Mouse (Mus musculus): ENCODE data around the gene AL731706.1.
"Not testable (repeated sequence)": the region's sequence is repeated elsewhere in the genome, so short reads cannot be mapped to it uniquely, and the experiment has no call there.

Gene AL731706.1

DNA sequence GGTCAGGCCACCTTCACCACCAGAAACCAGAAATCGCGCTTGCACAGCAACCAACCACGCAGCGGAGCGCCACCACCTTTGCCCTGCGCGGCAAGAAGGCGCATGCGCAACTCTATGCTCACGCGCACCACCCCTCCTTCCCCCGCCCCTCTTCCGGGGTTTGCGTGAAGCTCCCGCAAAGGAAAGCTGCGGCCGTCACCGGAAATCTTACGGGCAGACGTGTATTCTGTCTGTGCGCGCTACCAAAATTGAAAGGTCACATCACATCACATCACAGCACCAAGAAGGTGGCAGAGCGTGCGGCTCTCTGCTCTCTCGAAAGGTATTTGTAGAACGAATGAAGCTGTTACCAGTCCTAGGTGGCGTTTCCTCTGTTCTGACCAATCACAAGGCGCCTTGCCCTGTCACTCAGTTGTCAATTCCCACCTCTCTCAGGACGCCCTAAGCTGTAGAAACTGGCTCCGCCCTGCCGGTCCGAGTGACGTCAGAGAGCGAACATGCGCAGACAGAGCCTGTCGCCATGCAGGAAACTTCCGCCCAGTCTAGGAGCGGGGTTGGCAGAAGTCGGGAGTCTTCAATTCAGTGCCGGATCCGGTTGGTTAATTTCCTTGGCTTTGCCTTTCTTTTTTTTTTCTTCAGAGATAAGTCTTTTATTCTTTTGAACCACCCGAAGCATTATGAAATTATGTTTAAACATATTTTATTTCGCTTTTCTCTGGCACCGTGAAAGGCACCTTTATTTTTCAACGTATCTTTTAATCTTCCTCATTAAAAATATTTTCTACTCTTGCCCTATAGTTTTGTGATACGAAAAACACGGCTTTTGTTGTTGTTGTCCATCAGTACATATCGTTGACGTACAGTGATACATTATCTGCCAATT, at the start of gene AL731706.1, which contains the start of the genes Slx4ip and Mkks:
Gene AL731706.1, minus strand, starts transcription at position 322 of the 883 bp plus-strand sequence.
Gene Slx4ip, plus strand, starts transcription at position 151 of the 883 bp plus-strand sequence.
Gene Mkks, minus strand, starts transcription at position 322 of the 883 bp plus-strand sequence.
- peak; percentile 98 to 99 for DNase-seq (ENCODE audit: low spot score in 2 of 2)

DNA sequence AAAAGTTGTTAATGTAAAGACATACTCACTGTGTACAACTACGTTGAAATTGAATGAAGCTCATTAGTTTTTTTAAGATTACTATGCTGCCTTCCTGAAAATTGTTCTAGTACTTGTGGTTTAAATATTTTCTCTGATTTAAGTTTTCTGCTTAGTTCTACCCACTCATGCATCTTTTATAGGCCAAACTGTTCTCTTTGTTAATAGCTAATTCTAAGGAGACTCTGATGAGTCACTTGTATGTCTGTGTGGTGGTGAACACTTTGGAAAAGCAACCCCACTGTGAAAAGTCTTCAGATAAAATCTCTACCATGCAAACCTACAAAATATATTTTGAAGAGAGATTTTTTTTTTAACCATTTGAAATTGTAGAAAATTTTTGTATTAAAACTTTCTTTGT, 47.1 kb upstream of the AL731706.1 start:
- no peak for DNase-seq (ENCODE audit: low spot score in 2 of 2)

DNA sequence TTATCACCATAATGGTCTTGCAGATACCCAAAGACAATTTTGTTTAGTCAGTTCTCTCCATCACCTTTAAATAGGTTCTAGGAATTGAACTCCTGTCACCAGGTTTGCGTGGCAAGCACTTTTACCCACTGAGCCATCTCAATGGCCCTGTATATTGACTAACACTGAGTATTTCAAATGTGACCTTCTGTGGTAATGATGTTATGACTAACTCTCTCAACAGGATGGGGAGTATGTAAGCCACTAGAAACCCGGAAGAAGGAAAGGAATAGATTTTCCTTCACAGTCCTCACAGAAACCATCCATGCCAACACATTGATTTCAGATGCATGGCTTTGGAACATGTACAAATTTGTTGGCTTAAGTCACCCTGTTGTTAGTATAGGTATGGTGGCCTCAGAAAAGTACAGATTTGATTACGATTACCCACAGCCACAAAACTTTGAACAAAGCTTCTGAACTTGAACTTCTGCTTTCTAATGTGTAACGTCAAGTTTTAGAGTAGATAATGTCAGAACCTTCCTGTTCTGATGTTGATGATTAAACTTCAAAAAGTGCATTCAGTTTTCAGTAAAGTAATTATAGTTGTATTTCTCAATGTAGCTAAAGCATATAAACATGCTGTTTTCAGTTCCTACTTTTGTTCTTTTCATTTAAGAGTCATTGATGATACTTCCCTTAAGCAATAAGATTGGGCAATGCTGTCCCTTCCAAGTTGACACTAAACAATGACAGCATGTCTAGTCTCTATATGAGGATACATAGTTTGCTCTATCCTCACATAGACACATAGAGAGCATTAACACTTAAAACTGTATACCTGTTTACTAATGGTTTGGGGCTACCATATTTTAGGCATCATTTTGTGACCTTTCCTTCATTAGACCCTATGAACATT, 45.5 kb upstream of the AL731706.1 start:
- no peak for DNase-seq (ENCODE audit: low spot score in 2 of 2)

DNA sequence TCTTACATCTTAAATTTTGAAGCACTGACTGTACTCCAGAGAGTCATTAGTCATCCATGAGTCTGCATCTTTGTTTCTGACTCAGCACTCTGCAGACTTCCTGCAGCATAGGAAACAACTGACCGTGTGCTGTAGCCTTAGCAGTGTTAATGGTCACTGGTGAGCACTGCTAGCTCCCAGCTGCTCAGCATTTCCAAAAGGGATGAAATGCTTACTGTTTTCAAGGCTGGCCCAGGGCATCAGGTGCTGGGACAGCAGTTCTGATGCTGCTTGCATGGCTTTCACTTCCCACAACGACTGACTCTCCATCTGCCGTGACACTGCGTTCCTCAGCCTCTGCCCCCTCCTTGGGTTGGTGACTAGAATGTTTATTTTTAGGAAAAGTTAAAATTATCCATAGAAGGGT, 29.8 kb upstream of the AL731706.1 start:
- peak; percentile 48 to 54 for DNase-seq (ENCODE audit: low spot score in 2 of 2)

DNA sequence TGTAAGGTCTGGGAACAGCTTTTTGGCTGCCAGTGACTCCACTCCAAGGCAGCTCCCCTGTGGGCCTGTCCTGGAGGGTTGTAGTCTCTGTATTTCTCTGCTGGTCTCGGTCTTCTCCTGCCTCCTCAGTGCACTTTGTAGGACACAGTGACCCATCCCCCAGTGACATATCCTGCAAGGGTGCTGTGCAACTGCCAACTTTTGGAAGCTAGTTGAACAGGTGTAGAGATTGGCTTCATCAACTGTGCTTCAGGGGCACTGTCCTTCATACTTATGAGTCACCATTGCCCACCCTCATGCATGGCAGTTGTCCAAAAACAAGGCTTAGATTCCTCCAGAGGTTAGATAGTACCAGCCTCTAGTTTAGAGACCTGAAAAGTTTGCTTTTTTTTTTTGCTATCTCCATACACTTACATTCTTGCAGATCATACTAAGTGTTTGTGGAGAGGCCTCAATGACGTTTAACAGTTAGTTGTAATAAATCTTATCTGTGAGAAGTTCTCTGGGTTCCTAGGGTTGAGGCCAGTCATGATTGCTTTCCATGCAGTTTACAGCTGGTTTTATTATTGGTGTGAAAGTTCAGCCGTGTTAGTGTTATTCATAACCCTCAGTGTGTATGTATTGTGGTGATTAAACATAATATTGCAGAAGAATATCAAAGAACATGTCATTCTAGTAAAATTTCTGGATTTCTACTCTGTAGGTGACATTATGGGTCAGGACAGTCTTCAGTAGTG, 29.2 kb upstream of the AL731706.1 start:
- no peak for DNase-seq (ENCODE audit: low spot score in 2 of 2)

DNA sequence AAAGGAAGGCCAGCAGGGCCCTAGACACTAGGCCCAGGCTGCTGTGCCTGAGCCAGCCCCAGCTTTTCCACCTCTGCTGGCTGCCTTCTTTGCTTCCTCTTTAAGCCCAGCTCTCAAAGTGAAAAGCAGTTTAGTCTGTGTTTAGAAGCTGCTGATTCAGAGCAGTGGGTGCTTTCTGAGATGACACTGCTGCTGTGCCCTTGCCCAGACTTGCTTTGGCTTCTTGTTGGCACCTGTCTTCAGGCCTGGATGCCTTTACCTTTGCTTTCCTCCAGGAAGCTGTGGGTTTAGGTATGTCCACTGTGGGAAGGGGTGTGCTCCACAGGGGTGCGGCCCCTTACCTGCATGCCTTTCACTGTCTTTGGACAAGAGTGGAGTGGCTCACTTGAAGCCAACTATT, 28.2 kb upstream of the AL731706.1 start:
- DNase-seq (ENCODE audit: low spot score in 2 of 2) = peak in 1 of 2 experiments; percentile 9

DNA sequence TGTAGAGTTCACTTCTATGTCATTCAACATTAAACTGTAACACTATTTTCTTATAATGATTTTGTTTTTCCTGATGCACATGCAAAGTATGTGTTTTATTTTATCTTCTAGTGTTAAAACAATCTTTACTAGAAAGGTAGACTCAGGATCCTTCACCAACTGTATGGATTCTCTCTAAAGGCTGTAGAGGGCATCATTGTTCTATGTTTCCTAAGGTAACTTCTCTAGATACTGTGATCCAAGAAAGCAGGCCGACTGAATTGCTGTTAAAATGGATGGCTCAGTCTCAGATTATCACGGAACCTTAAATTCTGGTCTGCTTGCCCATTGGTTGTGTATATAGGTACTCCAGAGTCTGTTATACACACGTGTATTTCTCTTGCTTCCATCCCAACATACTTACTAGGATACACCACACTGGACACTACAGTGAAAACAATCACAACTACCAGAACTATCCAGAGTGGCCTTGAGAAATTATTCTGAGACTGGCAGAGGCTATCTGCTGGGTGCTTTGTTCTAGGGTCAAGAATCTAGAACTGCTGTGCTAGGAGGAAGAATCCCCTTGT, 23.2 kb upstream of the AL731706.1 start:
- no peak for DNase-seq (ENCODE audit: low spot score in 2 of 2)

DNA sequence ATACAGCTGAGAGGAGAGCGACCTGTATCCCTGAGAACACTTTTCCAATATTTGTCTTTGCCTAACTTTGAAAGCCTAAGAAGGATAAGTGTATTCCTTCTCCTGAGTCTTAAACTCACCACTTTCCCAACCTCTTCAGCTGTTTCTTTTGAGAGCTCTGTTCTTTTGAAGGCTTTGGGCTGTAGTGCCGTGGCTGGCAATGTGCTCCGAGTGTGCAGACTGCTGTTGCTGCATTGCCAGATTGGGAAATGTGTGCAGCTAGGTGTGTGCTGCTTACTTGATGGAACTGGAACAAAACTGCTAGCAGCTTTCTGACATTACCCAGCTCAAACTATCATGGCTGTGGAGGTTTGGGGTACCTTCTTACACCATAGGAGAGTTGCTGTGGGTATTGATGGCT, 21.8 kb upstream of the AL731706.1 start:
- DNase-seq (ENCODE audit: low spot score in 2 of 2) = no peak

DNA sequence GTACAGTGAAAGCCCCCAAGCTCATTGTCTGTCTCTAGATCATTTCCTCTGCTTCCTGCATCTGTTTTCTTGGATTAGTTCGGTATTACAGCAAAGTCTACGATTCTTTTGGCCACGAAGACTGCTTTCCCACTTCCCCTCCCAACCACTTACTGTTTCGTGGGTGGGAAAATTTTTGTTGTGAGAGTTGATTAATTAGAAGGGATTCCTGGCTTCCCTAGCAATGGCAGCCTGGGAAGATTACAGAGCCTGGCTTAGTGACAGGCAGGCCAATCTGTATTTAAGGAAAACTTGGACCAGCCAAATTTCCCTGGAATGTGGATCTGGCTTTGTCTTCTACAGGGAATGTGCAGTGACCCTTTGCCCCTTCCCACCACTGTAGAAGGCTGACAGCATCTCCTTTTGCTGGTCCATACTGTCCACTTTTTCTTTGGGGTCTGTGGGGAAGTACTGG, 20.8 kb upstream of the AL731706.1 start:
- no peak for DNase-seq (ENCODE audit: low spot score in 2 of 2)

DNA sequence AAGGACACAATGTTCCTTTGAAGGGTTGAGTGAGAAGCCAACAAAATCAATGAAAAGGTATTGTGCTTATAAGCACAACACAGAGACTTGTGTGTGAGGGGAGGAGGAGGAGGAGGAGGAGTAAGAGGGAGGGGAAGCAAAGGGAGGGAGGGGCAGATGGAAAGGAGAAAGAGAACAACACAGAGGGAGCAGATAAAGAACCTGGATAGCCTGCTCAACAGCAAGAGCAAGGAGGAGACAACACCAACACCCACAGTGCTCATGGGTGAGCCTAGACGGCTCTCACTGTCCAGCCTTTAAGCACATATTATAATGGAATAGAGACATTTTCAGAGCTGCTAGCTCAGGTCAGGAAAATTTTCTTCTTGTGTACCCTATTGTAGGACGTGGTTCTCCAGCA, 18.1 kb upstream of the AL731706.1 start:
- no peak for DNase-seq (ENCODE audit: low spot score in 2 of 2)

DNA sequence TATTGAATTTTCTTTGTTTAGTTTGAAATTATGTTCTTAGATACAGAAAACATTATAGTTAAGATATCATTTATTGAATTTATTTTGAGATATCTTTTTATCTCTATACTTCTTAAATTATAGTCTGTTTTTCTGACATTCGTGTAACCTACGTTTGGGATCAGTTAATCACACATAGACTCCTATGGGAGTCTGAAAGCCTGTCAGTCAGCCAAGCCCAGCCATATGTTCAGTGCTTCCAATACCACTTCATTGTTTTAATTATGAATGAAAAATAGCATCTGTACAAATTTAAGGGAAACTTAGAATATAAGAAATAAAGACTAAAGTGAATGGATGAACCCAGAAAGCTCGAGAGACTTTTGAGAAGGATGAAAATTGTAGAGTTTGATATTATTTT, 17.4 kb upstream of the AL731706.1 start:
- no peak for DNase-seq (ENCODE audit: low spot score in 2 of 2)

DNA sequence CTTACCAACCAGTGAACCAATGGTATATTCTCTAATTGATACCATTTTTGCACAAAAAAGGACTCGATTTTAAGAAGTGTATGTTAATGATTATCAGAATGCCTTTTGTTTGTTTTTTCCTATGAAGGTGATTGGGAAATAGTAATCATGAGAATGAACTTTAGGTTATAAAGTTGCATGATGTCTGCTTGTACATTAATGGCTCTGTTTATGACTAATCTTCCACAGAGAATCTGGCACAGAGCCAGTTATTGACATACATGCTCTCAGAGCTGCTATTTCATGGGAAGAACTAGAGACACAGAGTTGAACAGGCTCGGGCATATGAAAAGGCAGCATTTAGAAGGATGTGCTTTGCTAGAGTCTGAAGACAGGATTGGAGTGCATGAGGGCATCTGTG, 4.9 kb upstream of the AL731706.1 start:
- DNase-seq (ENCODE audit: low spot score in 2 of 2) = no peak

DNA sequence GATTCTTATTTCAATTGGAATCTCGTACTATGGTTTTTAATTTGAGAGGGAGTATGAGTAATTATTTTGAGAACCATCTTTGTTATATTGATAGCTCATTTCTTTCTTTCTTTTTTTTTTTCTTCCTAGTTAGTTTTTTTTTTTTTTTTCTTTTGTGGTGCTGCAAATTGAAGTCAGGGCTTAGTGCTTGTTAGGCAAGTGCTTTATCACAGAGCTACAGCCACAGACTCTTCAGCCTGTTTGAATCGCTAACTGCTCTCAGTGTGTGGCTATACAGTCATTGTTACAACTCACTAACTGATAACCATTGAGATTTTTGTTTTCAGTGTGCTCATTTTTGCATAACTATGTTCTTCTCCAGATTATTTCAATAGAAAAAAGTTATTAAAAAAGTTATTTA, 3.3 kb upstream of the AL731706.1 start:
- DNase-seq (ENCODE audit: low spot score in 2 of 2) = no peak

DNA sequence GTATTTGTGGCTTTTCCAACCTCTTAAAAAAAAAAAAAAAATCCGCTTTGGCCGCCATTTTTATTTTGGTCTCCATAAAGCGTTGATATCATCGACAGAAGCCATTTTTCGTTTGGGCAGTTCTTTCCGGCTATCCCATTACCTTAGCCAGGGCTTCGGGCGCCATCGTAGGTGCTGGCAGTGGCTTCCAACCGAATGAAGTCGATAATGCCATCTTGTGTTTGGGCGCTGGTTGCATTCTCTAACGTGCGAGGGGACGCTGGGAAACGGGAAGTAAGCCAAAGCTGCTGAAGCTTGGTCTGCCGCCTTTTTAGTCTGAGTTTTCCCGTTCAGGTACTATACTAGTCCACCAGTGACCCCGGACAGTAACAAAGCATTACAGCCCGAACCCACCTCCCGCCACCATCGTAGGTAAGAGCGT, 772 bp upstream of the AL731706.1 start:
- DNase-seq (ENCODE audit: low spot score in 2 of 2) = peak; percentile 95 to 99

DNA sequence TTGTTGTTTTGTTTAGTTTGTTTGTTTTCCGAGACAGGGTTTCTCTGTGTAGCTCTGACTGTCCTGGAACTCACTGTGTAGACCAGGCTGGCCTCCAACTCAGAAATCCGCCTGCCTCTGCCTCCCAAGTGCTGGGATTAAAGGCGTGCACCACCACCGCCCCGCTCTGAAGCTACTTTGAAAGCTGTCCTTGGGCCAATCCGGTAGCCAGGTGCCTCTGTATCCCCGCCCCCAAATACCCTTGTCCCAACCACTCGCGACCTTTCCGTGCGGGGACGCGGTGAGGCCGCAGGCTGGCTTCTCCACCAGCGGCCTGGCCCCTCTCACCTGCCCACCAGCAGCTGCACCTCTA, 497 bp downstream of the AL731706.1 start:
- DNase-seq (ENCODE audit: low spot score in 2 of 2) = not testable (repeated sequence)

DNA sequence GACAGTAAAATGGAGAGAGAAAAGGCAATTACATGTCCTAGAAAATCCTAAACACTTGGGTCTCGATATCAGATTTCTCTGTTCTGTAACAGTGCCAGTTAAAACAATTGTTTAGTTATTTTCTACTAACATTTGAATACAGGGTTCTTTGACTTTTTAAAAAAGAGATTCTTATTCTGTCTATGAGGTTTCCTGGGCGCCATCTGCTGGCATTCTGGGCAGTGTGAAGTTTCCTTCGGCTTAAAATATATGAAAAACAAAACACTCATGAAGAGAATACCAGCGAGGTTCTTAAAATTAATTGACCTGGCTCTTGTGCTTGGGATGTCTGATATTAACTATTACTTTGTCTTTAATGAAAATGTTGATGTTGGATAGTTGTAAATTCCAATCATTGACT, 4.3 kb downstream of the AL731706.1 start:
- peak; percentile 26 to 56 for DNase-seq (ENCODE audit: low spot score in 2 of 2)

DNA sequence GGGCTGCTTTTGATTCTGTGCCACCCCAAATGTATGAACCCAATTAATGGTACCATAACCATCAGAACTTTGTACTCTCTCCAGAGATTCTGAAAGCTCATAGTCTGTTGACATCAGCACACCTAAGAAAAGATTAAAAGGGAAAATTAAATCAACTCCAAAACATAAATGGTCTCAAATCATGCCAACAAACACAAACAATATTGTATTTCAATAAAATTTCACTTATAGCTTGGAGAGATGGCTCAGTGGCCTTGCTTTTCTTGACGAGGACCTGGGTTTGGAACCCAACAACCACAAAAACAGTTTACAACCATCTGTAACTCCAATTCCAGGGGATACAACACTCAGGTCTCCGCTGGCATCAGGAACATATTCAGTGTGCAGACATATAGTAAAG, 5.6 kb downstream of the AL731706.1 start, which contains the start of gene AL731706.2:
Gene AL731706.2, minus strand, starts transcription at position 101 of the 400 bp plus-strand sequence.
- no peak for DNase-seq (ENCODE audit: low spot score in 2 of 2)

DNA sequence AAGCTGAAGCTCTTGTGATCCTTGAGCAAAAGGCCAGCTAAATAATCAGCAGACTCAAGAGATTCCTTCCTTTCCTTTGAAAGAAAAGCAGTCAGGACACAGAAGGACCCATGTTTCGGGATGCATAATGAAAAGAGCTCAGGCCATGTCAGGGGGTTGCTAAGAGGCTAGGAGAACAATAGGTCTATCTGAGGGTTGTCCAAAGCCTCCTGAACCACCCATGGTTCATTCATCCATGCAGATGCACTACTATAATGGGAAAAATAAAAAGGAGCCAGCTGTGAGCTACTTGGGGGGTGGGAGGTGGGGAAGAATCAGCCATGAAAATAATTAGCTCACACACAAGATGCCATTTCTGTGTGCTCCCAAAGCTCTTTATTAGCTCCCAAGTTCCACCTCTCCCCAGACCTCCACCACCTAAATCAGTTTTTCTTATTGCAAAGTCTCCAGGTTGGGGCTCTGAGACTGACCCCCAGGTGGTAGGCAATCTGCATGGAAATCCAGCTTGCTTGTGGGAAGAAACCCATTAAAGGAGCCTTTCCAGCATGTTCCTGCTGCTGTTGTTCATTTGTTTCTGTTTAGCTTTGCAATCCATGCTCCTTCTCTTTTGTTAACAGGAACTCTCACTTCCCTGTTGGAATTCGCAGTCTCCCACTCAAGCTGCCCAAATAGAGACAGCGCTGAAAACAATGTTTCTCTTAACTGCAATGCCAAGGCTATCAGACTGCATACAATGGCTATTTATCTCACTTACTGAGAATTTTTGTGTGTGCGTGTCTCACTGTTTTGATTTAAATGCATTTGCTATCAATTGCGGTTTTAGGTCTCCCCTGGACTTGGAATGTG, 36.4 kb downstream of the AL731706.1 start:
- no peak for DNase-seq (ENCODE audit: low spot score in 2 of 2)

DNA sequence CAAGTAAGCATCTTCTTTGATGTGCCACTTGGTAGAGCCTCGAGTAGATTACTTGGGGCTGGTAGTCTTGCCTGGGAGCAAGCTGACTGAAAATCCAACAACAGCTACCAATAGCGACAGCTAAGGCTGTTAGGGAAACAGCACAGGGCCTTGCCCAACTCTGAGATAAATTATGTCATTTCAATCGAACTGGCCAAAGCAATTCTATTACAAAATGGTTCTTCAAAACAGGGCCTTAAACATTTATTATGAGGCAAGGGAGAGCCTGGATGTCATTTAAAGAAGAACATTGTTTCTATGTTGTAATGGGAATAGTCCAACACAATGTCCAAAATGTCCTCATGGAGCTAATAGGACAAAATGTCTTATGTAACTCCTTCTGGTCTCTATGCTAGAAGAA, 40.8 kb downstream of the AL731706.1 start:
- no peak for DNase-seq (ENCODE audit: low spot score in 2 of 2)

DNA sequence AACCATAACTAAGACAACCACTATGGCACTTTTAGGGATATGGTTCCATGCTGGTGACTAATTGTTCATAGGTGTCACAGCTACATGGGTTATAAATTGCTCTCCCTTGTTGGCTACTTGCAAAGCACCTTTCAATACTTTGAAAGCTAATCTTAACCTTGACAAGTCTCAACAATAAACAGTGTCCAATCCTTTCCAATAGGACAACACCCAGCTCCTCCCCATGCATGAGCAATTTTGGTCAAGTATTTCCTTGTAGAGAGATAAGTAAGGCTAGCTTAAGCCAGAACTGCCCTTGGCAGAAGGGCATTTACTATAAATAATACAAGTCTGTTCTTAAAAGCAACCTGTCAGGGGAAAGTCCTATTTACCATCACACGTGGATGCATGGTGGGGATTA, 53.2 kb downstream of the AL731706.1 start:
- DNase-seq (ENCODE audit: low spot score in 2 of 2) = no peak

All from frontal cortex, postnatal 36 days (tissue).